Mouse (Mus musculus) hindbrain, embryonic 16.5 days (tissue): ENCODE data around the gene Cnksr3. TPM values are rescaled to one million over a fixed set of nuclear protein-coding genes. Genes with fewer than 3 reads are reported as not detected.

Experiments used
- ATAC-seq: fragments of 200-750 bp; cut with Nextera tagmentation; 2 replicates; pipeline ENCODE4 v1.8.0; 2017; ENCODE audit warnings: moderate TSS enrichment, moderate library complexity
- H3K27ac ChIP-seq: fragments of 300-500 bp; sonication (generic); 2 replicates; pipeline ENCODE4 v1.5.1; 2014; ENCODE audit warnings: low read depth, mild to moderate bottlenecking, control low read depth, low read length, moderate library complexity
- H3K27me3 ChIP-seq: fragments of 300-500 bp; sonication (generic); replicated peaks from 2 replicates; pipeline ENCODE4 v1.6.1; 2014; ENCODE audit warnings: low read length; ENCODE audit not compliant: control insufficient read depth, insufficient read depth
- H3K36me3 ChIP-seq: fragments of 300-500 bp; sonication (generic); 2 replicates; pipeline ENCODE4 v1.6.1; 2014; ENCODE audit warnings: mild to moderate bottlenecking, low read length, moderate library complexity, mixed read lengths; ENCODE audit not compliant: control insufficient read depth, insufficient read depth
- H3K4me1 ChIP-seq: fragments of 300-500 bp; sonication (generic); 2 replicates; pipeline ENCODE4 v1.6.1; 2014; ENCODE audit warnings: low read depth, low read length; ENCODE audit not compliant: control insufficient read depth, insufficient read depth
- H3K4me2 ChIP-seq: fragments of 300-500 bp; sonication (generic); 2 replicates; pipeline ENCODE4 v1.6.1; 2014; ENCODE audit warnings: mild to moderate bottlenecking, low read length, control low read depth, moderate library complexity
- H3K4me3 ChIP-seq: fragments of 300-500 bp; sonication (generic); 2 replicates; pipeline ENCODE4 v1.5.1; 2014; ENCODE audit warnings: mild to moderate bottlenecking, low read length, control low read depth, moderate library complexity
- H3K9ac ChIP-seq: fragments of 300-500 bp; sonication (generic); 2 replicates; pipeline ENCODE4 v1.6.1; 2014; ENCODE audit warnings: low read depth, mild to moderate bottlenecking, control low read depth, low read length, moderate library complexity
- H3K9me3 ChIP-seq: fragments of 300-500 bp; sonication (generic); 2 replicates; pipeline ENCODE4 v1.6.1; 2014; ENCODE audit warnings: mild to moderate bottlenecking, low read length, moderate library complexity; ENCODE audit not compliant: control insufficient read depth
- WGBS: fragments of 180-500 bp; shearing (Covaris S2); extraction: QIAGEN DNeasy Blood & Tissue Kit; methylation state at CpG from one replicate; pipeline ENCODE4 v1.1.7; 2014; 5-methylcytosine and 5-hydroxymethylcytosine counted together
- polyA plus RNA-seq: library from polyadenylated mRNA; unstranded; fragments of >200 nt; fragmentation: Nextera tagmentation; extraction: Ambion mirVana; gene quantifications from 2 replicates; pipeline ENCODE4 v1.2.1, GENCODE M21; 2015

Gene Cnksr3
- polyA plus RNA-seq, 1 experiment from 2014 or later = 4.2 TPM

DNA sequence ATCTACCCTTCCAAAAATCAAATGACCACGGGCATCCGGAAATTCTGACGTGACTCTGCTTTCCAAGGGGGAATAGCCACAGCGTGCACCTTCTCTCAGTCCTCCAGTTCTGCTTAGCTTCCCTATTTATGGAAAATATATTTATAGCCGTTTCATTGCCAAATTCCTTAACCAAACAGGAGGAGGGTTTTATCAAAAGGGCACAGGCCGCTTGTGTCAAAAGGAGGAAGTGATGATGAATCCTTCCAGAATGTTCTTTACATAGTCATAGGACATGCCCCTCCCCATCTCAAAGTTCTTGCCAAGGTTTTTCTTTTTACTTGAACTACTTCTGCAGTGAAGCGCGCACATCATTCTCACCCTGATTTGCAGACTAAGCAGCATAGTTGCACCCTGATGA, 69.8 kb downstream of the Cnksr3 start:
- no peak for ATAC-seq
- H3K4me3 ChIP-seq = no peak overlapping the region
- H3K27ac ChIP-seq = no peak overlapping the region
- H3K36me3 ChIP-seq = no peaks in the 10 kb centered on the region
- no peaks in the 10 kb centered on the region for H3K4me1 ChIP-seq
- no peak overlapping the region for H3K9ac ChIP-seq
- H3K9me3 ChIP-seq = no peaks in the 10 kb centered on the region
- 94% methylated on average over 8 of the region's 8 CpGs for WGBS
- H3K4me2 ChIP-seq = no peak overlapping the region
- no peaks in the 10 kb centered on the region for H3K27me3 ChIP-seq

DNA sequence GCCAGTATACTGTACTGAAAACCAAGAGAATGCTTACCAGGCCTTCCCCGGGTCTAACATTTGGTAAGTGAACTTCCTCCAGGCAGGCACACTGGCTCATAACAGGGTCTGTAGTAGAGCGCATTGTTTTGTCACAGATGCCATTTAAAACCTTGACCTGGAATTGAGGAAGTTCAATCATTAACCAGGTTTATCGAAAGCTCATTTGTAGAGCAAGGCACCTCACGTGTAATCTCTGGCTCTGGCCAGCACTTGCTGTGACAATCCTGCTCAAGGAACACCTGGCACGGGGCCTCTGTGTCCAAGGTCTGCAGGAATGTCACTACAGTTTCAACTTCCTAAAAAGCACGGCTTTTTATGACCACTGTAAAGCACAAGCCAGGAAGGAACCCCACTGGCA, 71.8 kb downstream of the Cnksr3 start:
- Histone ChIP-seq H3K9me3 (no peaks in the 10 kb centered on the region), H3K36me3 (no peaks in the 10 kb centered on the region), H3K4me1 (no peaks in the 10 kb centered on the region), H3K9ac (no peak overlapping the region), H3K4me3 (no peak overlapping the region), H3K4me2 (no peak overlapping the region), H3K27ac (no peak overlapping the region), H3K27me3 (no peaks in the 10 kb centered on the region)
- no peak for ATAC-seq
- WGBS = 79% methylated on average over 6 of the region's 6 CpGs

DNA sequence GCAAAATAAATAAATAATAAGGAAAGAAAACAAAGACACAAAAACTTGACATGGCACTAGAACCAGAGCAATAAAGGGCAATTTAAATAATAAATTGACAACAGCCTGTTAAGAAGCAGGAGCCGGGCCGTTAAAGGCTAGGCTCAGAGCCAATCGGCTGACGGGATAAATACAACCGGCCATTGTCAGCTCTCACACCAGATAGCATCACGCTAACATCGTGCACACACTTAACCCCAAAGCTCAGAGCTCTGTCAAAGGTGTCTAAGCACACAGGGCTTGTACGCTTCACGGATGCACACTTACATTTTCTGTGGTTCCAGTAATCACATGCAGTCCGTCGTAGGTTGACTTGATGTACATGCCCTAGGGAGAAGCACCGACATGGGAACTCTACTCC, 74.0 kb downstream of the Cnksr3 start:
- Histone ChIP-seq H3K36me3 (no peaks in the 10 kb centered on the region), H3K9ac (no peak overlapping the region), H3K27me3 (no peaks in the 10 kb centered on the region), H3K4me3 (no peak overlapping the region), H3K27ac (no peak overlapping the region), H3K4me1 (no peaks in the 10 kb centered on the region), H3K9me3 (no peaks in the 10 kb centered on the region), H3K4me2 (0 out of 2 replicates have a peak overlapping the region, but pooled peaks have one; percentile 18)
- WGBS = 64% methylated on average over 12 of the region's 12 CpGs
- peak; percentile 50; the same call in 1 of the 2 replicates for ATAC-seq

DNA sequence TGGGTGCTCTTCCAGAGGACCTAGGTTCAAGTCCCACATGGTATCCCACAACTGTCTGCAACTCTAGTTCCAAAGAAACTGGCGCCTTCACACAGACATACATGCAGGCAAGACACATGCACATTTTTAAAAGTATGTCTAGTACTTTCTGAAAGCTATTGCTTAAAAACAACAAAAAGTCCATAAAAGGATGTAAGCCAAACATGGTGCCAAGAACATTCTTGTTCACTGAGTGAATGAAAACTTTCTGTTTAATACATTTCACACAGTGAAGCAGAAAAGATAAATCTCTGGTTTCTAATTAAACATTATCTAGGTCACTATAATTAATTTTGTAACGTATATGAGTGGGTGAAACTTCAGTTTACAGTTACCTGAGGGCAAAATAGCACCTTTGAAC, 76.3 kb downstream of the Cnksr3 start:
- H3K27ac ChIP-seq = no peak overlapping the region
- no peak for ATAC-seq
- no peak overlapping the region for H3K9ac ChIP-seq
- H3K9me3 ChIP-seq = no peaks in the 10 kb centered on the region
- H3K4me3 ChIP-seq = no peak overlapping the region
- H3K4me2 ChIP-seq = no peak overlapping the region
- no peaks in the 10 kb centered on the region for H3K4me1 ChIP-seq
- 90% methylated on average over 2 of the region's 2 CpGs for WGBS
- H3K27me3 ChIP-seq = no peaks in the 10 kb centered on the region
- no peaks in the 10 kb centered on the region for H3K36me3 ChIP-seq

DNA sequence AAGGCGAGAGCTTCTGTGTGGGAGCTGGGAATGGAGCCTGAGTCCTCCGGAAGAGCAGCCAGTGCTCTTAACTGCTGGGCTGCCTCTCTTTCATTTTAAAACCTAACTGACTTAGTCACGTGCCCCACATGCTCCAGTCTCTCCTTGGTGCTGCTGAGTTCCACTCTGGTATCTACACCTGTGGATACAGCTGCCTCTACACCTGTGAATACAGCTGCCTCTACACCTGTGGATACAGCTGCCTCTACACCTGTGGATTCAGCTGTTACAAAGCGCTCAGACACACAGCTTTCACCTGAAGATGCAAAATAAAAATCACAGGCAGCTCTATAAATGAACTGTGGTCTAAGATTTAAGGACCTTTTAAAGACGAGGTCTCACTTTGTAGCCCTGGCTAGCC, 79.0 kb downstream of the Cnksr3 start:
- Histone ChIP-seq H3K9me3 (no peaks in the 10 kb centered on the region), H3K27me3 (no peaks in the 10 kb centered on the region), H3K4me2 (no peak overlapping the region), H3K36me3 (no peaks in the 10 kb centered on the region), H3K4me3 (no peak overlapping the region), H3K4me1 (no peaks in the 10 kb centered on the region), H3K27ac (no peak overlapping the region), H3K9ac (no peak overlapping the region)
- no peak for ATAC-seq
- WGBS = 92% methylated on average over 5 of the region's 5 CpGs

DNA sequence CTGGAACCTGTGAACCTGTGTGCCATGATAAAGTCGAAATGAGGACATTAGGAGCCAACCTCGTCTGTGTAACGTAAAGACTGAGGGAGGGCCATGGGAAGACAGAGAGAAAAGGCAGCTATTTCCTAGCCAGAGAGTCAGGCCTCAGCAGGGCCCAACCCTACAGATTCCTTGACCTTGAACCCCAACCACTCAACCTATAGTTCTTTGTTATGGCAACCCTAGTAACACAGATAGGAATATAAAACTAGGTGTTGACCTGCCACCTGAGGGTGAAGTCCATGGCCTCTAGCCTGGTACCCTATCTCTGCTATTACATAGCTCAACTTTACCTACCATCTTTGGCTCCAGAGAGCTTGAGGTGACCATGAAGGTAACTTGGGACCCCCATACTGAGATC, 80.6 kb downstream of the Cnksr3 start:
- no peak overlapping the region for H3K27ac ChIP-seq
- no peak for ATAC-seq
- no peaks in the 10 kb centered on the region for H3K4me1 ChIP-seq
- H3K36me3 ChIP-seq = no peaks in the 10 kb centered on the region
- H3K27me3 ChIP-seq = no peaks in the 10 kb centered on the region
- 96% methylated on average over 3 of the region's 3 CpGs for WGBS
- H3K9ac ChIP-seq = no peak overlapping the region
- no peaks in the 10 kb centered on the region for H3K9me3 ChIP-seq
- no peak overlapping the region for H3K4me3 ChIP-seq
- no peak overlapping the region for H3K4me2 ChIP-seq

DNA sequence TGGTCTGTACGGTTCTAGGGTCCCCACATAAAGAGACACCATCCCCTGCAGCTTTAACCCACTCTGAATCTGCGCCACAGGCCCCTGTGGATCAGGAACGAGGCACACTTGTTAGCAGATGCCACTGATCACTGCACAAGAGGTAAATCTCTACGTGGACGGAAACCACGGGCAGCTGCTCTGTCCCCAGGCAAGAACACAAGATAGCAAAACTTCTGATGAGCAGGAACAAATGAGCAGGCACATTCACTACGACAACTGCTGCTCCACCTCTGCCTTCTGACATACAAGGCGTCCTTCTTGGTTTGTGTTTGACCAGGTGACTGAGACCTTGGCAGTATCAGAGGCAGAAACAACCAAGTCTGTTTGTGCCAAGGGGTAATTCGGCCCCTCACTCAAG, 84.2 kb downstream of the Cnksr3 start:
- H3K27me3 ChIP-seq = no peaks in the 10 kb centered on the region
- no peaks in the 10 kb centered on the region for H3K4me1 ChIP-seq
- no peak overlapping the region for H3K4me2 ChIP-seq
- no peak overlapping the region for H3K9ac ChIP-seq
- ATAC-seq = no peak
- no peaks in the 10 kb centered on the region for H3K9me3 ChIP-seq
- H3K36me3 ChIP-seq = no peaks in the 10 kb centered on the region
- H3K27ac ChIP-seq = no peak overlapping the region
- H3K4me3 ChIP-seq = no peak overlapping the region
- WGBS = 93% methylated on average over 9 of the region's 9 CpGs

DNA sequence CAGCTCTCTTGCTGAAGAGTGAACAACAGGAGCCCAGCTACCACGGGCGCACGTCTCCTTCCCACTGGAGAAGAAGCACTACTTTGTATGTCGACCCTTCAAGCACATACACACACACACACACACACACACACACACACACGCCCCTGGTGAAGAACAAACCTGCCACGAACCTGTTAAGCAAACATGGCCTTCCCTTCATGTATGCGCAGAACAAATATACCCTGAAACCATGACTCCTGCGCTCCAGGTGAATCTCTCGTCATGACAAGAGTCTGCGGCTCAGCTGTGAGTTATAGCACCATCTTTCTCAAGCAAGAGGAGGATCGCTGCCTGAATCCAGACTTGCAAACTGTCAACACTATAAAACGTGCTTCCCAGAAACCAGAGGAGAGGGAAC, 85.2 kb downstream of the Cnksr3 start:
- WGBS = 93% methylated on average over 12 of the region's 12 CpGs
- Histone ChIP-seq H3K9ac (no peak overlapping the region), H3K27ac (no peak overlapping the region), H3K4me2 (no peak overlapping the region), H3K9me3 (no peaks in the 10 kb centered on the region), H3K27me3 (no peaks in the 10 kb centered on the region), H3K36me3 (no peaks in the 10 kb centered on the region), H3K4me3 (no peak overlapping the region), H3K4me1 (no peaks in the 10 kb centered on the region)
- no peak for ATAC-seq

DNA sequence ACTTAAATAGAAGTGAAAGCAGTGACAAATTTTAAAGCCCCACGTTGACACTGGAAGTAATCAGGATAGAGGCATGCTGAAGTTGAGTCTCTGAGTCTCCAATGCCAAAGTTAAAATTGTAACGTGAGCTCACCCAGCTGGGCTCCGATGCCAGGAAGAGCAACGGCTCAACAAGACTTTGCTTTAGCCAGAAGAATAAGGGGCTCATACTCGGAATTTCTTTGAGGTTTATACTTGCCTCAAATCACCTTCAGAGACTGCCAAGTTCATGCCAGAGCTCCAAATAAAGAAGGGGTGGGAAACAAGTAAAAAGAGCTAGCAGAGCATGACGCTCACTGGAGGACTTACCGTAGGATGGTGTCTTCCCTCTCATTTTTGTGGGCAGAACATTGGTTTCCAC, 85.8 kb downstream of the Cnksr3 start:
- H3K27ac ChIP-seq = no peak overlapping the region
- H3K9me3 ChIP-seq = no peaks in the 10 kb centered on the region
- no peaks in the 10 kb centered on the region for H3K4me1 ChIP-seq
- no peak overlapping the region for H3K9ac ChIP-seq
- ATAC-seq = no peak
- H3K36me3 ChIP-seq = no peaks in the 10 kb centered on the region
- H3K4me2 ChIP-seq = no peak overlapping the region
- H3K27me3 ChIP-seq = no peaks in the 10 kb centered on the region
- no peak overlapping the region for H3K4me3 ChIP-seq
- WGBS = 81% methylated on average over 7 of the region's 7 CpGs

DNA sequence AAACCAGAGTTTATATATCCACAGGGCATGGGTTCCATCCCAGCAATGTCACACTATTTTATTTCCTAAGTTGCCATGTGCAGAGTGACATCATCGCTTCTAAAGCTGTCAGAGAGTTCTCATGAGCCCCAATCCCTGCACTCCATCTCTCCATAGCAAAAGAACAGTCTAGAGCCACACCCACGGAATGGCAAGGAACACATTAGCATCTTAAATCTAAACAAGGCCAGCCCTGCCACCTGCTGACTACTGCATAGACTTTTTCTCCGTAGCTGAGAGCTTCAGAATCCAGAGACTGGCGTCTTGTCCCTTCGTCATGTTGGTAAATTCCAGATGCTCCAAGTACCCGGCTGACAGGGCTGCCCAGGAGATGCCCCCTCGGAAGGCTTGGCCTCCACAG, 87.0 kb downstream of the Cnksr3 start:
- Histone ChIP-seq H3K9me3 (no peaks in the 10 kb centered on the region), H3K27ac (no peak overlapping the region), H3K4me2 (no peak overlapping the region), H3K36me3 (no peaks in the 10 kb centered on the region), H3K9ac (no peak overlapping the region), H3K27me3 (no peaks in the 10 kb centered on the region), H3K4me3 (no peak overlapping the region), H3K4me1 (no peaks in the 10 kb centered on the region)
- WGBS = 68% methylated on average over 7 of the region's 7 CpGs
- ATAC-seq = peak; percentile 30; the same call in 1 of the 2 replicates
